Mouse (Mus musculus): ENCODE data around the gene Erich6. TPM values are rescaled to one million over a fixed set of nuclear protein-coding genes. Genes with fewer than 3 reads are reported as not detected.

Gene Erich6
- not detected in 2 replicates for polyA plus RNA-seq (2012; ENCODE audit: insufficient read depth, insufficient read length, missing spikeins)

DNA sequence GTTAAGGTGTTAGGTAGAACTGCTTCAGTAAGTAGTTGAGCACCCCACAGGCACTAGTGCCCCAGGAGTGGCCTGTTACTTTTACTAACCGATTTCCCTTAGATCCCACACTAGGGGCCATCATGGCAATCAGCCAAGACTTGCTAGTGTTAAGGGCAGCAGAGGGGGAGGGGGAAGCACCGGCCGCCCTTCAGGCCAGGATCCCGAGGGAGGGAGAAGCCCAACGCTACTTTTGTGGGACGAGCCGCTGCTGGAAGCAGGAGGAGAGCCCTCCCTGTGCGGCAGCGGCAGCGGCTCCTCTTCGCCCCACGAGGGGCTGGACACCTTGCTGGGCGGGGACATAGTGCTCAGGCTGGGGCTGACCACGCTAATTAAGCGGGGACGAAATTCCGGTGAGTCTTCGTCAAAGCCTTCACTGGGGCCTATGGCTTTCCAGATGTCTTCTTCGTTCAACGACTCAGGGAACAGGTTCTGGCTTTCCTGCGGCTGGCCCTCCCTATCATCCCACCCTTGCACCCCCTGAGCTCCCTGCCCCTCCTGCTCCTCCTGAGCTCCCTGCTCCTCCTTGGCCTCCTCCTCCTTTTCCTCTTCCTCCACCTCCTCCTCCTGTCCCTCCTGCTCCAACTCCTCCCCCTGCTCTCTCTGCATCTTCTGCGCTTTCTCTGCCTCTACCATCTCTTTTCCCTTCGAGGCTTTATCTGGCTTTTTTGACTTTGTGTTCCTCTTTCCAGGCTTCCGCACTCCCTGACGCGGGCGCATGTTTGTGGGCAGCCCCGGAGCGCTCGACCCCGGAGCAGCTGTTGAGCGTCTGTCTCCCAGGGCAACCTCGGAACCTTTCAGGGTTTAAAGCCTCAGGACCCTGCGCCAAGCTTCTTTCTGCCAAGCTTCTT, at the start of gene Erich6:
Gene Erich6, minus strand, starts transcription at position 802 of the 890 bp plus-strand sequence.
- no peak for TF ChIP-seq CTCF (IDR thresholded peaks at IDR 0.05; ENCODE audit: low read depth, low read length)

GRCm38 (mm10) chr3:58686206-58686921, 49.4 kb upstream of the Erich6 start:
- Histone ChIP-seq H3K4me3 (ENCODE audit: insufficient read depth, low read length) (no peak overlapping the region), H3K27ac (ENCODE audit: insufficient read depth, low read depth, low read length) (no peak overlapping the region), H3K4me1 (ENCODE audit: control insufficient read depth, insufficient read depth, low read length) (peaks cover 24% of the 10 kb centered on the region)
- TF ChIP-seq POLR2A (IDR thresholded peaks at IDR 0.05; ENCODE audit: borderline replicate concordance, low read depth, low read length): no peak
- no peak for TF ChIP-seq CTCF (IDR thresholded peaks at IDR 0.05; ENCODE audit: low read depth, low read length)

More for the DNA sequence above, at the start of gene Erich6:
- Histone ChIP-seq H3K27ac (ENCODE audit: insufficient read depth, low read depth, low read length) (no peak within 1 kb of the TSS), H3K4me3 (ENCODE audit: insufficient read depth, low read length) (peak within 1 kb of the TSS; percentile 55), H3K4me1 (ENCODE audit: control insufficient read depth, insufficient read depth, low read length) (no peaks in the 10 kb centered on the region; the same call in 1 of the 2 replicates)

DNA sequence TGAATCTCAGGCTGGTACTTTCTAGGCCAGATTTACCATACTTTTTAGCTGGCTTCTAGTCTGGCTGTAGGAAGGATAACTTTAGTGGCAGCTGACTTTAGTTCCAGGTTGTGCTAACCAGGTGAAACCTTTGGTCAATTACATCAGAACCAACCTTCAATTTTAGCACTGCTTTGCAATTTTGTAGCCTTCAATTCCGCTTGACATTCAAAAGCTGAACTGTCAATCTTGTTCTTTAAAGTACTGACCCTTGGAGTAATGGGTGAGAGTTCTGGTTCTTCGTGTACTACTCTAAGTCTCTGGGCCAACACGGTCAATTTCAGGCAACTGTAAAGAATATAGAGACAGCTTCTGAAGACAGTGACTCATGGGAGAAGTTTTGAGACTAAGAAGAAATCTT, 48.4 kb upstream of the Erich6 start:
- H3K4me1 ChIP-seq (ENCODE audit: control insufficient read depth, insufficient read depth, low read length): peaks cover 24% of the 10 kb centered on the region
- no peak for TF ChIP-seq CTCF (IDR thresholded peaks at IDR 0.05; ENCODE audit: low read depth, low read length)
- TF ChIP-seq POLR2A (IDR thresholded peaks at IDR 0.05; ENCODE audit: borderline replicate concordance, low read depth, low read length): no peak
- no peak overlapping the region for H3K27ac ChIP-seq (ENCODE audit: insufficient read depth, low read depth, low read length)
- no peak overlapping the region for H3K4me3 ChIP-seq (ENCODE audit: insufficient read depth, low read length)

DNA sequence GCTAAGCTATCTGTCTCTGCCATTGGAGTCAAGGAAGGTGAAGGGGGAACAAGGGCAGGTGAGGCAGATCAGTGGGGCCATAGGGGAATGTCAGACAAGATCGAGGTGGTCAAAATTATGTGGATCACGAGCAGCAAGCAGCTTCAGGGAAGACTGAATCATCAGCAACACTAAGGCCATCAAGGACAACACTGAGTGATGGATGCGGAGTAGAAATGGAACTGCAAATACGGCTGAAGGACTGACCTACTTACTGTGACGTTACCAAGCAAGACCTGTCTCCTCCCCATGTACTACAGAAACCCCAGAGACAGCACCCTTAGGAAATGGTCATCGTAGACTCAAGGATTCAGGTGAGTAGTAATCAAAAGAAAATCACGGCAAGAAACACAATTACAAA, 46.3 kb upstream of the Erich6 start:
- no peak overlapping the region for H3K4me3 ChIP-seq (ENCODE audit: insufficient read depth, low read length)
- H3K27ac ChIP-seq (ENCODE audit: insufficient read depth, low read depth, low read length): no peak overlapping the region
- TF ChIP-seq POLR2A (IDR thresholded peaks at IDR 0.05; ENCODE audit: borderline replicate concordance, low read depth, low read length) (no peak), CTCF (IDR thresholded peaks at IDR 0.05; ENCODE audit: low read depth, low read length) (no peak)
- peaks cover 11% of the 10 kb centered on the region for H3K4me1 ChIP-seq (ENCODE audit: control insufficient read depth, insufficient read depth, low read length)

DNA sequence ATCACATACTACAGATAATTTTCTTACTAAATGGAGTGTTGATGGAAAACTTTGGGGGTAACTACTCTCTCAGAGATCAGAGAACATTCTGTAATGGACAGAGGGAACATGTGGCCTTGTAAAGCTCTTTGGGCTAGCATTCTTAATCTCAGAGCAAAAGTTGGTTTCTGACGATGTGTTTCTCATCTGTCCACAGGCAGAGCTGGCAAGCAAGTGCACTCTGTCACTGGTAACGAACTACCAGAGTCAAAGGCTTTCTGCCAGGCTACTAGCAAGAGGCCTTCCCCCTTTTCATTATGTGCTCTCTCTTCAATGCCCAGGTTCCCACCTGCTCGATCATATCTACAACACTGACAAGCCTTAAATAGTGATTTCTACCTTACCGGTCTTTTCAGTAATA, 45.3 kb upstream of the Erich6 start:
- TF ChIP-seq POLR2A (IDR thresholded peaks at IDR 0.05; ENCODE audit: borderline replicate concordance, low read depth, low read length) (no peak), CTCF (IDR thresholded peaks at IDR 0.05; ENCODE audit: low read depth, low read length) (no peak)
- H3K4me3 ChIP-seq (ENCODE audit: insufficient read depth, low read length): no peak overlapping the region
- peaks cover 11% of the 10 kb centered on the region for H3K4me1 ChIP-seq (ENCODE audit: control insufficient read depth, insufficient read depth, low read length)
- no peak overlapping the region for H3K27ac ChIP-seq (ENCODE audit: insufficient read depth, low read depth, low read length)

DNA sequence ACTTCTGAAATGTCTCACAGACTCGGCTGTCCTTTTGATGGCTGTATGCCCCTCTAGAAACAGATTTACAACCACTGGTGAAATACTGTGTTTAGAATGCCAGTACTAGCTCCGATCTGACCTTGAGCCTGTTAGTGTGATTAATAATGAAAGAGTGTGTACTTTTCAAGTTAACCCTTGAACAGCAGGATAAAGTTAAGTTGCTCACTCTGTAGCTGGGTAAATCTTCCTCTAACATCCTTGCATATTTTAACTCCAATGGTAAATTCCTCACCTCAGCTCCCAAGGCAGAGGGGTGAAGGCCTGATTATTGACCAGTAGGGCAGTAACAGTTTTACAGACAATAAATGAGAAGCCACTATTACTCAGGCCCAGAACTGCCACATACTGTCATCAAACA, 44.8 kb upstream of the Erich6 start:
- Histone ChIP-seq H3K27ac (ENCODE audit: insufficient read depth, low read depth, low read length) (no peak overlapping the region), H3K4me3 (ENCODE audit: insufficient read depth, low read length) (no peak overlapping the region), H3K4me1 (ENCODE audit: control insufficient read depth, insufficient read depth, low read length) (peaks cover 11% of the 10 kb centered on the region)
- TF ChIP-seq POLR2A (IDR thresholded peaks at IDR 0.05; ENCODE audit: borderline replicate concordance, low read depth, low read length) (no peak), CTCF (IDR thresholded peaks at IDR 0.05; ENCODE audit: low read depth, low read length) (no peak)

DNA sequence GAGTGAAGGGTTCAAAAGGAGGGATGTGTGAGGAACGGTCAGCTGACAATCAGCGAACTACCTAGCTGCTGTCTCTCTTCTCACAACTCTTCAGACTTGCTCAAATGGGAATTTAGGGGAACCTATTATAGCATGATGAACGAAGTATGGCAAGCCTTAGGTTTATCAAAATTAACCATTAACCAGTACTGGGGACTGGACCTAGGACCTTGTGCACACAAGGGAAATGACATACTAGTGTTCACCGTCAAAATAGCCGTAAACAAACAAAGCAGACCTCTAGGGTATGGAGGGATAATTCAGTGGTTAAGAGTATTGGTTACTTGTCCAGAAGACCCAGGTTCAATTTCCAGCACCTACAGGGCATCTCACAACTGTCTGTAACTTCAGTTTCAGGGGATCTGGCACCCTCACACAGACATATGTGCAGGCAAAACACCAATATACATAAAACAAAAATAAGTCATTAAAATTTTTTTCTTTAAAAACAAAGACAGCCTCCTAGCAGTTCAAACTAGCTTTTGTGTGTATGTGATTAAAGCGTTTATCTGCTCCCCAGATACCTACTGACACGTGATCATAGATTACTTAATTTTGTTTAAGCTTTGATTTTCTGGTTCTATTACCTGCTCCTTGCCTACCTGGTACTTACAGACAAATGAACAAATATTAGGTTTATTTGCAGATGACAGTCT, 44.1 kb upstream of the Erich6 start:
- TF ChIP-seq CTCF (IDR thresholded peaks at IDR 0.05; ENCODE audit: low read depth, low read length) (no peak), POLR2A (IDR thresholded peaks at IDR 0.05; ENCODE audit: borderline replicate concordance, low read depth, low read length) (no peak)
- Histone ChIP-seq H3K4me1 (ENCODE audit: control insufficient read depth, insufficient read depth, low read length) (peaks cover 8% of the 10 kb centered on the region), H3K4me3 (ENCODE audit: insufficient read depth, low read length) (no peak overlapping the region), H3K27ac (ENCODE audit: insufficient read depth, low read depth, low read length) (no peak overlapping the region)

- Histone ChIP-seq H3K4me3 (ENCODE audit: insufficient read depth, low read length) (no peak overlapping the region), H3K27ac (ENCODE audit: insufficient read depth, low read depth, low read length) (no peak overlapping the region), H3K4me1 (ENCODE audit: control insufficient read depth, insufficient read depth, low read length) (peaks cover 8% of the 10 kb centered on the region)
- TF ChIP-seq POLR2A (IDR thresholded peaks at IDR 0.05; ENCODE audit: borderline replicate concordance, low read depth, low read length): no peak
- no peak for TF ChIP-seq CTCF (IDR thresholded peaks at IDR 0.05; ENCODE audit: low read depth, low read length)
Observed at GRCm38 (mm10) chr3:58679996-58680395, 43.0 kb upstream of the Erich6 start.

- H3K27ac ChIP-seq (ENCODE audit: insufficient read depth, low read depth, low read length): no peak overlapping the region
- peaks cover 5% of the 10 kb centered on the region for H3K4me1 ChIP-seq (ENCODE audit: control insufficient read depth, insufficient read depth, low read length)
- TF ChIP-seq POLR2A (IDR thresholded peaks at IDR 0.05; ENCODE audit: borderline replicate concordance, low read depth, low read length): no peak
- no peak for TF ChIP-seq CTCF (IDR thresholded peaks at IDR 0.05; ENCODE audit: low read depth, low read length)
- H3K4me3 ChIP-seq (ENCODE audit: insufficient read depth, low read length): no peak overlapping the region
Observed at GRCm38 (mm10) chr3:58678905-58679304, 41.9 kb upstream of the Erich6 start.
